Mouse (Mus musculus) T-helper 2 cell (primary cell): ENCODE results near the gene B3gnt9.

ENCODE experiments used
- in situ Hi-C: fragments of 300-600 bp; cut with MboI, MseI; formaldehyde crosslinking; loops from one replicate; pipeline ENCODE4 v1.15.1; 2025; ENCODE audit warnings: high pct_unique_total_duplicates

The B3gnt9 gene

DNA sequence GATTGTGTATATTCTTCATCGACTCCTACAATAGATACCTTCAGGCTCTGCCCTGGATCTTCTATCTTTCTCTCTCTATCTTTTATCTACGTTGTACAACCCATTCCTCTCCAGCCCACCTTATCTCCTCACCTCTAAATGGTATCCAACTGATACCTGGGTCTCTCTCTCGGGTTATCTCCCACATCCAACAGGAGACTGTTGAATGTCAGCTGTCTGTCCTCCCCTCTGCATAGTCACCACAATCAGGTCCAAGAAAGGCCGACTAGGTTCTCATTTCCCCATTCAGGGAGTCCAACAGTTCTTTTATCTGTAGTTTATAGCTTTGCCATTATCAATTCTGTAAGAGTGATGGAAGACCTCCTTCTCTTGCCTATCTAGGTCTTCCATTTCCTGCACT is 27.3 kb upstream of the B3gnt9 start:
- in situ Hi-C loops: no loop called here

DNA sequence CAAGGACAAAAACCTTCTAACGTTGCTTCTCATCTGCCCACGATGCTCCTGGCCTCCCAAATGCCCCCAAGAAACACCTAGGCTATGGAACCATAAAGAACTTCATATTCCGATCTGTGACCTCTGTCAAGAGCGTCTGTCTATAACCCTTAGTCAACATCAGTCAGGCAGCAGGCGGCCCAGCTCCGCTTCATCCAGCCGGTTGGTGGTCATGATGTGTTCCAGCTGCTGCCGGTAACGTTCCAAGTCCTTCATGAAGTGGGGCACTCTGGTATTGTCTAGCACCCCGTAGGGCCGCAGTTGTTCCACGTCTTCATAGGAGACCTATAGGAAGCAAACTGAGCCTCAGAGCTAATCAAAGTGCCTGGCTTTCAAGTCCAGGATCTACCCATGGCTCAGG is 26.9 kb upstream of the B3gnt9 start:
- in situ Hi-C loops: no loop called here

DNA sequence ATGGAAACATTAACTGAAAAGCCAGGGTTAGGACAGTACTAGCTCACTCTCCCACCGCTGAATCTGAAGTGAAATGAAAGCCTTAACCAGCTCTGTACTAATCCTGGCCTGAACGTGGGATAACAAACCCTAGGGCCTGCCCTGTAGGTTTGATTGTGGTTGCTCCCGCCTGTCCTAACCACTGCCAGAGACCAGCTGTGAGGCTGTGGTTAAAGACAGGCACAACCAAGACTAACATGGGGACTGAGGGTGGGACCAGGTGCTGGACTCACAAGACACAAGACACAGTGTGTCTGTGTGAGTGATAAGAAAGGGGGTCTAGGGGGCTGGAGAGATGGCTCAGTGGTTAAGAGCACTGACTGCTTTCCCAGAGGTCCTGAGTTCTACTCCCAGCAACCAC is 25.6 kb upstream of the B3gnt9 start:
- in situ Hi-C loops: no loop called here

DNA sequence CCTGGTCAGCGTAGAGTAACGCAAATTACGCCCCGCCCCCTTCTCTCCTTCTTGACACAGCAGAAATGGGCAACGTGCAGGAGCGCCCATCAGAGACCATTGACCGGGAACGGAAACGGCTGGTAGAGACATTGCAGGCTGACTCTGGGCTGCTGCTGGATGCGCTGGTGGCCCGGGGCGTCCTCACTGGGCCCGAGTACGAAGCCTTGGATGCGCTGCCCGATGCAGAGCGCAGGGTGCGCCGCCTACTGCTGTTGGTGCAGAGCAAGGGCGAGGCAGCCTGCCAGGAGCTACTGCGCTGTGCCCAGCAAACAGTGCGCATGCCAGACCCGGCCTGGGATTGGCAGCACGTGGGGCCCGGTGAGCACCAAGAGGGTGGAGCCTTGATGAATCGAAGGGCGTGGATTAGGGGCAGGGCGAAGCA is 24.0 kb upstream of the B3gnt9 start:
- in situ Hi-C loops: no loop called here

DNA sequence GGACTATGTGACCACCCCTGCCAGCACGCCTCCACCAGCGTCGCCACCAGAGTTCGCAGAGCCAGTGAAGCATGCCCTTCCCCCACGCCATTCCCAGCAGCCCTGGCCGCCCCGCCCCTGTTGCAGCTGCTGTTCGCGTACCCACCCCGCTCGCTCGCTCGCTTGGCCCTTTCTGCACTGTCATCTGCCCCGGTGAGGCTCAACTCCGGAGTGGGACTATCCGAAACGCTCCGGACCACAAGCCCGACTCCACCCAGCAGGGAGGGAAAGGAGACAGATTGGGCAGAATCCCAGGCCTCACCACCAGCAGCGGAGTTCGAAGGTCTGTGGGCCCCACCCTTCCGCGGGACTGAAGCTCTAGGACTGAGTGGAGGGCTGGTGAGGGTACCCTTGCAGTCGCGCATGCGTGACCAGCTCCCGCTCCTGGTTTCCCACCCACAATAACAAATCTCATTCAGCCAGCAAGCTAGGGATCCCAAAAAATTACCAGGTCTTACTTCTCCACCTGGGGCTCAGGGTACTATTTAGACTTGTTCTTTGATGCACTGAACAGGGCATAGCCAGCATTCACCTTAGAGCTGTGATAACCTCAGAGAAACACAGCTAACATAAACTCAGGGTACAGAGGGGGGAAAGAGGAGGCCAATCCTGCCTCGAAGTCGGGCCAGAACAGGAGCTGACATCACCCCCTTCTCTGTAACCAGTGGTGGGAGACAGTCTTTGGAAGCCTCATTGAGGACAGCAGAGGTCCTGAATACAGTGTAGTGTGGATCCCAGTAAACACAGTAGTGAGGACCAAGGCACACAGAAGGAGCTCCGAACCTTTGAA is 21.6 kb upstream of the B3gnt9 start:
- in situ Hi-C loops: no loop called here

DNA sequence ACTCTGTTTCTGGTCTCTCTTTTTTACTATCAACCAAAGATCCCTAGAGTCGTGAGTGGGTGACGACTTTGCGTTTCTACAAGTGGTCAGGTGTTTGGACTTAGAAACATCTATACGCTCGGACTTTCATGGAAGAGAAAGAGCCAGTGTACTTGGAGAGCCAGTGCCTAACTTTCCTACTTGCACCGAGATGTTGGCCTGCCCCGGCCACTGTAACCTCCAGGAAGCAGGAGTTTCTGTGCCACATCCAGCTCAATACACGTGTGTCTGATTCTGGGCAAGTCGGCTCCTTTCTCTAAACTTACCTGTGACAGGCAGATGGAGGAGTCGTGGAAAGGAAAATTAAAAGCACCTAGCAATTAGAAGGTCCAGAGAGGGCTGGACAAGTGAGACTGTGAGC is 20.9 kb upstream of the B3gnt9 start, which contains the start of gene Nol3:
Nol3 (plus strand) TSS at position 301 of the 400 bp plus-strand sequence.
- in situ Hi-C loops: no loop called here

DNA sequence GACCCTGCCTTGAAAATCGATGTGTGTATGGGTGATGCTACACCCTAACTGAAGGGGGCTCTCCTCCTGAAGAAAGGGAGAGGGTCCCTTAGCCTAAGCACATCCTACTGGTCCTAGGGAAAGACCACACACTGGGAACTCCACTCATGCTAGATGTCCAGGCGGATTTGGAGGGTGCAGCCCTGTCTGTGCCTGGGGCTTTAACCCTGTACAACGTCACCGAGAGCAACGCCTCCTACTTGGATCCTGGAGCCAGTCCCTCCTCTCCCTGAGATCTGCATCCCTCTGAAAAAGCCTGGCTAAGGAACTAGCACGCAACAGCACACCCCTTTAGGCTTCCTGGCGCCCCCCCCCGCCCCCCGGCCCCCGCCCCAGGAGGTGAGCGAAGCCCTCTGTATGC is 20.4 kb upstream of the B3gnt9 start:
- in situ Hi-C loops: no loop called here

DNA sequence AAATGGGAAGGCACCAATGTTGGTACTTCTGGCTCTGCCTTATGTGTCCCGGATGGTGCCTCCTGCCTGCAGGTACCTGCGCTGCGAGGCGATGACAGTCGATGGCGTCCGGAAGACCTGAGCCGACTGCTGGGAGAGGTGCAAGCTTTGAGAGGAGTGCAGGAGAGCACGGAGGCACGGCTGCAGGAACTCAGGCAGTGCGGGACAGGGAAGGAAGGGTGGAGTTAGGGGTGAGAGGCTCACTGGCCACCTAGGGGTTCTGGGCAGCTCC is 15.9 kb upstream of the B3gnt9 start:
- in situ Hi-C loops: no loop called here

DNA sequence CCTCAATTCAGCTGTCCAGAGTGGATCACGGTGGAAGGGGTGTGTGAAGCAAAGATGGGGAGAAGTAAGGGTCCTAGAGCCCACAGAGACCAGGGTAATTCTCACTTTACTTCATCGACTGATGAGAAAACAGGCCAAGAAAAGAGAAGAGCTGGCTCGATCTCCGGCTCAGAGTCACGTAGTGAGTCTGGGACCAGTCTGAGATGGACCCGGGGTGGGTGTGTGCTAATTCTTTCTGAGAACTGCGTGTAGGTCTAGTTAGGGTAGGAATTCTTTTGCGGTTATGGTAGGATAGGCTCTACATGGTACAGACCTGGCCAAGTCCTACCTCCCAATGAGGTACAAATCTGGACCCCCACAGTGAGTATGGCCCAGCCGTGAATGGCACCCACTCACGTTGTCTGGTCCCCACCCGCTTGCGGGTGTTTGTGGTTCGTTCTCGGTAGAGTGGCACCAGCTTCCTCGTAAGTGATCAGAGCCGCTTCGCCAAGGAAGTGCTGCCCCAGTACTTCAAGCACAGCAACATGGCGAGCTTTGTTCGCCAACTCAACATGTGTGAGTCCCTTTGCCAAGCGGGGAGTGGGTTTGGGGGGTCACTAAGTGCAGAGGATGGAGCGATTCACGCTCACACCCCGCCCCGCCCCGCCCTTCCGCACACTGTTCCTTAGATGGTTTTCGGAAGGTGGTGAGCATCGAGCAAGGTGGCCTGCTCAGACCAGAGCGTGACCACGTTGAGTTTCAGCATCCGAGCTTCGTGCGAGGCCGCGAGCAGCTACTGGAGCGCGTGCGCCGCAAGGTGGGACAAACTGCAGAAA is 15.4 kb upstream of the B3gnt9 start:
- in situ Hi-C loops: no loop called here

DNA sequence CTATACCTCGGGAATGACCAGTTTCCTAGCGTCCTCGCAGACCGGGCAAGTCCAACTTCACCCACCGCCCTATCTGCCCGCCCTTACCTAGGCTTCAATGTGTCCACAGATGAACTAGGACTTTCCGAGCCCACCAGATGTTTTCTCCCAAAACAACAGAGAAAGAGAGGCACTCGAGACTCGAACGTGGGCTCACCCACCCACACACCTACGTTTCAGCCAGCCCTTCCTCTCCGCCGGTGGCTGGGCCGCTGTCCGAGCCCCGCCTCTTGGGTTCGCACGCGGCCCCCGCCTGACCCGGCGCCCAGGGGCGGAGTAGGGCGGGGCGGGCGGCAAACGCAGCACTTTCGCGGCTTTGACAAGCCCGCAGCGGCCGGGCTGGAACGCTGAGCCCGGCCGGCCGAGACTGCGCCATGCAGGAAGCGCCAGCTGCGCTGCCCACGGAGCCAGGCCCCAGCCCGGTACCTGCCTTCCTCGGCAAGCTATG is 14.6 kb upstream of the B3gnt9 start, which contains the start of gene Hsf4:
Hsf4 (plus strand) TSS at position 341 of the 487 bp plus-strand sequence.
- in situ Hi-C loops: no loop called here

DNA sequence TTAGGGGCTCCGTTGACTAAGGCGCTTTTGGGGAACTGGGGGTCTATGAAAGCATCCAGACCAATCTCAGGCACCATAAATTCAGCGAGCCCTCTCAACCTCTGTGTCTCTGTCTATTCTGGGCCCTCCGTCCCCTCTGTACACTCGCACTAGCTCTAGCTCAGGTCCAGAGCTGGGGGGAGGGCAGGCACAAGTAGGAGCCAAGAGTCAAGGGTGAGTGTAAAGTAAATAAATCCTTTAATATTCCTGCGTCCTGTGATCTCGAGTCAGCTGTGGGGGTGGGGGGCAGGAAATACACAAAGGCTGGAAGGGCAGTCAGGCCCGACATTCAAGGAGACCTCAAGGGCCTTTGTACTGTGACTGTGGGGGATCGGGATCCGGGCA is 14.1 kb upstream of the B3gnt9 start:
- in situ Hi-C loops: no loop called here

DNA sequence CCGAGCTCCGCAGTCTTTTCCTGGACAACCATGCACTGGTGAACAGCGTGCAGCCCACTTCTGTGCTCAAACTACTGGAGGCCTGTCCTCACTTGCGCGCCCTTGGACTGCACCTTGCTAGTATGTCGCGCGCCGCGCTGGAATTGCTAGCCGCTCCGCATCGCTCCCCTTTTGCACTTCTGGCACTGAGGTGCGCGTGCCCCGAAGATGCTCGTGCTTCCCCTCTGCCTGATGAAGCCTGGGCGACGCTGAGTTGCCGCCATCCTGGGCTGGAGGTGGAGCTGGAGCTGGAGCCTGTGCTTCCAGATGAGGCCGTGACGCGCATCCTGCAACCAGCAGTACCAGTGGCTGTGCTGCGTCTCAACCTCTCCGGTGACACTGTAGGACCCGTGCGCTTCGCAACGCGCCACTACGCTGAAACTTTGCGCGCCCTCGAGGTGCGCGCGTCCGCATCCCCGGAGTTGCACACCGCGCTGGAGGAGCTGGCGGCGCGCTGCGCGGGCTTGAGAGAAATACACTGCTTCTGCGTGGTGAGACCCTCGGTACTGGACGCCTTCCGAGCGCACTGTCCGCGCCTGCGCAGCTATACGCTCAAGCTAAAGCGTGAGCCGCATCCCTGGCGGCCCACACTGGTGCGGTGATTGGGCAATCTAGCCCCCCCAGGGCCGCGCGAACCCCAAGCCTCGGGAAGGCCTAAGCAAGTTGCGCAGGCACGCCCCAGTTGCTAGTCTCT is 13.6 kb upstream of the B3gnt9 start:
- in situ Hi-C loops: no loop called here

DNA sequence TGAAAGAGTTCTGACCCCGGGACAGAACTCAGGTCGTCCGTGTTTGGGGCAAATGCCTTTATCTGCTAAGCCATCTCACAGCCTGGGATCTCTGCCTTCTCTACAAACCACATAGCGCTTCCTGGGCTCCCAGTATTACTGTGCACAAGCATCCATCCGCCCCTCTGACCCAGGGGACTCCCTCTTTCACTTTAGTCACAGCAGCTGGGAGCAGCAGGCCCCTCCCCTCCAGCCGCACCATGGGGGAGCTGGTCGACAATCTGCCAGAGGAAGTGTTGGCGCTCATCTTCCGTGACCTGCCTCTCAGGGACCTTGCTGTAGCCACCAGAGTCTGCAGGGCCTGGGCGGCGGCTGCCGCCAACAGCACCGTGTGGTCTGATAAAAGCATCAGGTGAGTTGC is 11.8 kb upstream of the B3gnt9 start:
- in situ Hi-C loops: no loop called here

DNA sequence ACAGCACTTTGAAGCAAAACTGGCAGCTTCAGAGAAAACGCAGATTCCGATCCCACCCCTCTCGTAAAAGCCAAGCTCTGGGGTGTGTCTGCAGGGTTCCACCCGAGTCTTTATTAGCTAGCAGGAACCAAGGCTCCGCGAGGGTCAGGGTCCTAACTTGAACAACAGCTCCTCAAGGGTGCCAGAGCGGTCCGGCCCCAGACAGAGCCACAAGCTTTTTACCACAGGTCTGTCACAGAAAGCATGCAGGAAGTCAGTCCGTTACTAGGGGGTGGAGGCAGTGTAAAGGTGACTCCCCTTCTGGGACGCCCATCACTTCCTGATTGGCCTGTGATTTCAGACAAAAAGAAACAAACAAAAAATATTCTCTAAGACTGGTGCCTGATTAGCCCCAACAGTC is 10.2 kb upstream of the B3gnt9 start:
- in situ Hi-C loops: no loop called here

DNA sequence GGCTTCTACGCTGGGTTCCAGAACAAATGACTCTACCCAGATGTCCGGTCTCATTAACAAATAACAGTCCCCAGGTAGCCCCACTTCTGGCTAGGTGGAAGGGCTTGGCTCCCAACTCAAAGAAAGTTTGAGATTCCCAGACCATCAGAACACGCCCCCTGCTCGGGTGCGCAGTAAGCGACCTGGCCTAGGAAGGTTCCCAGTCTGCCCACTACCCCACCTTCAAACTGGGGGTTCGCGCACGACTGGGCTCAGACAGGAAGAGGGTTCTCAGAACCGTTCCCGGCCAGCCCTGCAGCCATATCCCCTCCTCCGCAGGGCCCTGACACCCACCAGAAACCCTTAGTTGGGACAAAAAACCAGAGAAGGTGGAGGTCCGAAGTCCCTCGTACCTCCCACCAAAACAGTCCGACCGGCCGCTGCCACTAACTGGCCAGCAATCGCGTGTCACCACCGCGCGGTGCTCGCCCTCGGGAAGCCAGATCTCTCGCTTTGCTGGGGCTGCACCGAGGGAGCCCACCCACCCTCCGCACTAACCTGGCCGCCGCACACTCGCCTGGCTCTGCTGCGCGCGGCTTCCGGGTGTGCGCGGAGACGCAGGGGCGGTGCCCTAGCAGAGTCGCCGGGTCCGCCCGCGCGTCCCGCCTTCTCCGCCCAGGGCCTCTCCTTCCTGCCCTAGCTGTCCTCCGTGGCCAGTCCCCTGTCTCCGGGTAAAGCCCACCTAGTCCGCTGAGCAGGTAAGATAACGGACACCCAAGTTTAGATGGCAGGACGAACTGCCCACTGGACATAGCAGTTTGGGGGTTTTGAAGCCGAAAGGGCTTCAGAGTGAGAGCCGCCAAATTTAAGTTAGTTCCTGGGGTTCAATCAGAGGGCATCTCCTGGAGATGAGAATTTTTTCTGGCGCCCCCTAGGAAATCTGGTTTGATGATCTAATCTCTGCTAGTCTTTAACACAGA is 9.3 kb upstream of the B3gnt9 start, which contains the start of the genes Tradd and Fbxl8:
Tradd (minus strand) TSS at position 586 of the 959 bp plus-strand sequence.
Fbxl8 (plus strand) TSS at position 625 of the 959 bp plus-strand sequence.
- in situ Hi-C loops: no loop called here

DNA sequence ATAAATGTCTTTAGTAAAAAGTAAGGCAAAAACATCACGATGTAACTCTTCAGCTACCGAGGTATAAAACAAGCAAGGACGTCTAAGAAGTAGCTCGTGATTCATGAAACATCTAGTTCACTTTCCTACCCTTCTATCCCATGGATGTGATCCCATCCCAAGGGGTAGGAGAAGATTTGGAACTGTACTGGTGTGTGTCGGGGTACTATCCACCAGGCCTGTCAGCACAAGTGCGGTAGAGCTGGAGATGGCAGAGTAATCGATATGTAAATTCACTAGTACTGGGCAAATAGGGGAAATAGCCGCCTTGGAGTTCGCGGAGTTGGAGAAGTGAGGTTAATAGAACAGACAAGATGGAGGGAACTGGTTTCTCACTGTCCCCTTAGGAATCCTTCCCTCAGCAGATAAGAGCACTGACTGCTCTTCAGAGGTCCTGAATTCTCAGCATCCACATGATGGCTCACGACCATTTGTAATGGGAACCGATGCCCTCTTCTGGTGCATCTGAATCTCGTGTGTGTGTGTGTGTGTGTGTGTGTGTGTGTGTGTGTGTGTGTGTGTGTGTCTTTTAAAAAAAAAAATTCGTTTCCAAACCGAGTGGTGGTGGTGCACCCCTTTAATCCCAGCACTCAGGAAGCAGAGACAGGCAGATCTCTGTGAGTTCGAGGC is 8.4 kb upstream of the B3gnt9 start:
- in situ Hi-C loops: no loop called here

DNA sequence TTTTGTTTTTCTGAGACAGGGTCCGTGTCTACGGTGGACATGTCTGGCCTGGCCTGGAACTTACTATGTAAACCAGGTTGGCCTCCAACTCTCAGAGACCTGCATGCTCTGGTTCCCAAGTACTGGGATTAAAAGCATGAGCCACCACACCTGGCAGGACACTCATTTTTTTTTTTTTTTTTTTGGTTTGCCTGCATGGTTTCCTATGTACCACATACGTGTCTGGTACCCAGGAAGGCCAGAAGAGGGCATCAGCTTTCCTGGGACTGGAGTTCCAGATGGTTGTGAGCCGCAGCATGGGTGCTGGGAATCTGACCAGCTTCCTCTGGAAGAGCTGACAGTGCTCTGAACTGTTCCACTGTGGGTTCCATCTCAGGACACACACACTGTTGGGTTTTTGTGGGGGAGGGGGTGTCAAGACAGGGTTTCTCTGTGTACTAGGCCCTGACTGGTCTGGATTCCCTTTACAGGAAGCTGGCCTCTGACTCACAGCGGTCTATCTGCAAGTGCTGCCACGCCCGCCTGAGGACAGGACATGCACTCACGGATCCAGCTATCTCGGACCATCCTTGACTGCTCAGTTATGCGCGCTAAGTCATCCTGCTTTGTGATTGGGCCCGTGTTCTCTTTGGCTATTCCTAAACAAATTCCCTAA is 6.5 kb upstream of the B3gnt9 start:
- in situ Hi-C loops: no loop called here

DNA sequence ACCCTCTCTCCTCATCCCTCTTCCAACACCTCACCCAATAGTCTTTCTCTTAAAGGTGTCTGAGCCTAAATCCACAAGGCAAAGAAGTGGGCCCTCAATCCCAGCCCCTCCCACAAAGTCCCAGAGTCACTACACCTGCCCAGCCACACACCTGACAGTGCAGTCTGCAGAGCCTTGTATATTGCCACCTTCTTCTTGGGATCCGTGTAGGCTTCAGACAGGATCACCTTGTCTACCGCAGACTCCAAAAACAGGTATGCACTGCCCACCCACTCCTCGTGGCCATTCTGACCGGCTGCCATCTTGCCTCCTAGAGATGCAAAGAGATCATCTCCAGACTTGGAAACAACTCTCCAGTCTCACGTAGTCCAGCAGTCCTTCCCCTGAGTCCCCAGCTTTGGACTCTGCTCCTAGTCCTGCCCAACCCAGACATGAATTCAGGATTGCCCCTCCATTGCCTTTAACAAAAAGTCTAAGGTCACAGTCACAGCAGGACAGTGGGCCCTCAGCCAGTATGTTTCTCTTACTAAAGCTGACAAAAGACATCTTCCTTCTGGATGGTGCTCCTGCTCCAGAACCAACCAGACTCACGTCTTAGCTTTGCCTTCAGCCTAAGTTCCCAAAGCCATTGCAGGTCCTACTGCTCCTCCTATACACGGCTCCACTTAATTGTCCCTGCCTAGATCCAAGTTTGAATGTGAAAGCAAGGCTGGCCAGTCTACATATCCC is 5.6 kb upstream of the B3gnt9 start:
- in situ Hi-C loops: no loop called here

DNA sequence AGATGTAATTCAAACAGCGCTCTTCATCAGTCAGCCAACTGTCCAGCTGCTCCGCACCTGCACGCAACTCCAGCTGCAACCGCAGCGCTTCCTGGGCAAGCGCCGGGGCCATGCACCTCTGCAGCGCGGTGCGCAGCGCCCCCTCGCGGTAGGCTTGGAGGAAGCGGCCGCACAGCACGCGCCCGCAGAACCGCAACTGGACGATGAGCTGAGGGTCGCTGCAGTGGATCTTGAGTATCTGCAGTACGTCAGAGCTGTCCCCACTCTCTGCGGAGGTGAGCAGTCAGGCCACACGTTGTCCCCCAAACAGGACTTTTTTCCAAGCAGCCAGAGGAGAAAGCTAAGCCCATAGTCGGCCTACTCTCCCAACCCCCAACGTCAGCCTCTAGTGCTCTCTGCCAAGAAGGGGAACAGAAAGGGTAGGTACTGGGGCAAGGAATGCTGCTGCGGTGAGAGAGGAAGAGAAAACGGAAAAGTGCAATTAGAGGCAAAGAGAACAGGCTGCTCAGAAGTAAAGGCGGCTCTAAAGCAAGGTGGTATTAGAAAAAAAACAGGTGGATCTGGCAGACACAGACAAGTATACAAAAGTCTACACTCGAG is 4.9 kb upstream of the B3gnt9 start:
- in situ Hi-C loops: no loop called here
